ENCODE assay signal across 10 mouse cellular contexts in the genomic region with DNA sequence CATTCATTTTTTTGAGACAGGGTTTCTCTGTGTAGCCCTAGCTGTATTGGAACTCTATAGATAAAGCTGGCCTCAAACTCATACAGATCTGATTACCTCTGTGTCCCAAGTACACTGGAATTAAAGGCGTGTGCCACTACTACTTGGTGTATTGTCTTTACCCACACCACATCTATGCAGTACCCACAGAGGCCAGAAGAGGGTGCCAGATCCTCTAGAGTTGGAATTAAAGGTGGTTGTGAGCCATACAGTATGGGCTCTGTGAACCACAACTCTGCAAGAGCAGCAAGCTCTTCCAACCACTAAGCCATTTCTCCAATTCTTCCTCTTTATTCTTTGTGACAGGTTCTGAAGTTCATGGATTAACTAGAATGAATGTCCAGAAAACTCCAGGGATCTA. TPM values are rescaled to one million over a fixed set of nuclear protein-coding genes. Genes with fewer than 3 reads are reported as not detected.
A peak's percentile ranks its signal among the peaks of the same experiment; 100 is the strongest.
DNase-seq lines count a peak whose midpoint lies in the region; ATAC-seq and TF ChIP-seq lines count a peak whose summit lies in the region.
"Had no signal": no experiment of that assay in that cellular context is flagged by ENCODE, and none has a peak within 500 bp of the region (broad histone marks: within the 10 kb centered on the region; RNA-seq: fewer than 3 reads in every experiment).

No protein-coding gene starts in this region.

- no peak for TF ChIP-seq EP300 in lung, postnatal 0 days (IDR thresholded peaks at IDR 0.05)

- no peaks in the 10 kb centered on the region for H3K27me3 ChIP-seq in lung, postnatal 0 days (replicated peaks; ENCODE audit: insufficient read depth, low read length)

- H3K4me2 ChIP-seq in lung, postnatal 0 days (replicated peaks; ENCODE audit: low read depth, low read length): no peak overlapping the region
- H3K4me2 ChIP-seq: embryonic facial prominence, embryonic 13.5 days; limb, embryonic 12.5 days had no signal

- no peaks in the 10 kb centered on the region for H3K36me3 ChIP-seq in lung, postnatal 0 days (ENCODE audit: insufficient read depth, low read length)
- H3K36me3 ChIP-seq: embryonic facial prominence, embryonic 13.5 days; limb, embryonic 12.5 days had no signal

- H3K4me1 ChIP-seq in lung, postnatal 0 days (ENCODE audit: insufficient read depth, low read depth, low read length): no peaks in the 10 kb centered on the region
- H3K4me1 ChIP-seq: embryonic facial prominence, embryonic 13.5 days; limb, embryonic 12.5 days had no signal

- WGBS in lung, postnatal 0 days: 56% methylated on average over 1 of the region's 1 CpGs

- H3K9ac ChIP-seq in lung, postnatal 0 days (replicated peaks; ENCODE audit: low read depth): no peak overlapping the region
- H3K9ac ChIP-seq: embryonic facial prominence, embryonic 13.5 days; limb, embryonic 12.5 days had no signal

- peak; percentile 71 for ATAC-seq in common myeloid progenitor, adult 5-6 weeks (replicated peaks; ENCODE audit: low read depth, poor library complexity, severe bottlenecking)
- no peak for ATAC-seq in lung, postnatal 0 days

- H3K4me3 ChIP-seq in lung, postnatal 0 days (ENCODE audit: low read depth, low read length): no peak overlapping the region
- H3K4me3 ChIP-seq: embryonic facial prominence, embryonic 13.5 days; limb, embryonic 12.5 days had no signal

- DNase-seq in heart, postnatal 4 days: peak; percentile 60
- DNase-seq in heart, adult 11 months: no peak
- DNase-seq in urinary bladder, postnatal 25 days (ENCODE audit: low spot score): peak; percentile 18
- DNase-seq in urinary bladder, postnatal 10 days (ENCODE audit: low spot score): no peak
- DNase-seq in lung, postnatal 0 days (ENCODE audit: low spot score): no peak
- no peak for DNase-seq in yolk sac, embryonic 10.5 days (ENCODE audit: low spot score)
- no peak for DNase-seq in layer of hippocampus, adult 11-12 months (ENCODE audit: low spot score)

- peak; percentile 64 for TF ChIP-seq CTCF in lung, postnatal 0 days (IDR thresholded peaks at IDR 0.05)

- H3K27ac ChIP-seq in lung, postnatal 0 days (ENCODE audit: low read length): no peak overlapping the region
- H3K27ac ChIP-seq: embryonic facial prominence, embryonic 13.5 days; limb, embryonic 12.5 days had no signal

- no peaks in the 10 kb centered on the region for H3K9me3 ChIP-seq in lung, postnatal 0 days (ENCODE audit: low read length)
- H3K9me3 ChIP-seq: embryonic facial prominence, embryonic 13.5 days; limb, embryonic 12.5 days had no signal

RNA-seq across cellular contexts. Expression of a gene that starts 6.8 kb away (rescaled TPM):
- total RNA-seq in heart, postnatal 4 days (2021): 10 to 100 TPM; 18.0 to 23.2 TPM
- total RNA-seq in common myeloid progenitor, adult 5-6 weeks (2017): 0.97 TPM in 1 of 2 replicates, not detected in the other
- polyA plus RNA-seq in lung, postnatal 0 days (2015; fragmentation: Nextera tagmentation; extraction: Ambion mirVana): 0.97 and 1.1 TPM in 2 replicates

RNA-seq across cellular contexts. Expression of a gene that starts 17.7 kb away (rescaled TPM):
- 10 to 100 TPM; 24.0 to 86.2 TPM for total RNA-seq in heart, postnatal 4 days (2021)
- not detected in 2 replicates for total RNA-seq in common myeloid progenitor, adult 5-6 weeks (2017)
- polyA plus RNA-seq in lung, postnatal 0 days (2015; fragmentation: Nextera tagmentation; extraction: Ambion mirVana): 0.17 and 0.43 TPM in 2 replicates

RNA-seq across cellular contexts. Expression of a gene that starts 18.4 kb away (rescaled TPM):
- total RNA-seq in heart, postnatal 4 days (2021): 100 to 1,000 TPM; 145 to 157 TPM
- total RNA-seq in common myeloid progenitor, adult 5-6 weeks (2017): 10.5 and 12.3 TPM in 2 replicates
- polyA plus RNA-seq in lung, postnatal 0 days (2015; fragmentation: Nextera tagmentation; extraction: Ambion mirVana): 16.7 and 17.1 TPM in 2 replicates

RNA-seq across cellular contexts. Expression of a gene that starts 24.7 kb away (rescaled TPM):
- 100 to 1,000 TPM; 103 to 119 TPM for total RNA-seq in heart, postnatal 4 days (2021)
- 83.7 and 101 TPM in 2 replicates for total RNA-seq in common myeloid progenitor, adult 5-6 weeks (2017)
- 134 and 185 TPM in 2 replicates for polyA plus RNA-seq in lung, postnatal 0 days (2015; fragmentation: Nextera tagmentation; extraction: Ambion mirVana)

RNA-seq across cellular contexts. Expression of a gene that starts 48.0 kb away (rescaled TPM):
- total RNA-seq in heart, postnatal 4 days (2021): 100 to 1,000 TPM; 210 to 224 TPM
- total RNA-seq in common myeloid progenitor, adult 5-6 weeks (2017): 264 and 277 TPM in 2 replicates
- 721 and 732 TPM in 2 replicates for polyA plus RNA-seq in lung, postnatal 0 days (2015; fragmentation: Nextera tagmentation; extraction: Ambion mirVana)

Comparison
In these comparisons a context has a peak if more than half of its experiments do, and no peak if none do; other contexts are left out.
1. DNase-seq: peak in heart, postnatal 4 days (single experiment) and urinary bladder, postnatal 25 days (single experiment); none in heart, adult 11 months (single experiment), urinary bladder, postnatal 10 days (single experiment), lung, postnatal 0 days (single experiment), yolk sac, embryonic 10.5 days (single experiment) and layer of hippocampus, adult 11-12 months (single experiment).
2. RNA of a gene that starts 17.7 kb away (total RNA-seq): 24.0 to 86.2 TPM in heart, postnatal 4 days; not detected in common myeloid progenitor, adult 5-6 weeks; every median in the first group is over 10 times any median in the second.
3. RNA of a gene that starts 18.4 kb away (total RNA-seq): 145 to 157 TPM in heart, postnatal 4 days; 10.5 to 12.3 TPM in common myeloid progenitor, adult 5-6 weeks; every median in the first group is over 10 times any median in the second.